Mouse (Mus musculus) right cerebral cortex, postnatal 25 days (tissue): ENCODE data around the gene Defa17.
"Not testable (repeated sequence)": the region's sequence is repeated elsewhere in the genome, so short reads cannot be mapped to it uniquely, and the experiment has no call there.

ENCODE experiments used
- DNase-seq: peaks from one replicate; pipeline ENCODE4 v3.0.0; 2022

The Defa17 gene

GRCm38 (mm10) chr8:21655480-21655879 is at the start of gene Defa17:
TSS of gene Defa17 (plus strand) at chr8:21655780.
- DNase-seq: not testable (repeated sequence)

GRCm38 (mm10) chr8:21617883-21618282 is 37.7 kb upstream of the Defa17 start, which contains the start of gene Defa26:
TSS of gene Defa26 (plus strand) at chr8:21618183.
- DNase-seq: not testable (repeated sequence)

GRCm38 (mm10) chr8:21665497-21665896 is 9.9 kb downstream of the Defa17 start, which contains the start of gene Defa34:
TSS of gene Defa34 (plus strand) at chr8:21665797.
- not testable (repeated sequence) for DNase-seq

- not testable (repeated sequence) for DNase-seq
Measured at GRCm38 (mm10) chr8:21703545-21703944, 48.0 kb downstream of the Defa17 start, which contains the start of gene AY761184. TSS of gene AY761184 (minus strand) at chr8:21703645.
